Mouse (Mus musculus) neural tube, embryonic 14.5 days (tissue): ENCODE measurements at regions not wholly inside any gene's neighbourhood (a gene's known extent, or its start where the extent isn't known, plus 50 kb on each side); places are given as distances from the start of the nearest gene placed in this dataset.

Experiments used
- ATAC-seq: fragments of 200-750 bp; cut with Nextera tagmentation; 2 replicates; pipeline ENCODE4 v1.8.0; 2017; ENCODE audit warnings: low read depth, mild to moderate bottlenecking, moderate TSS enrichment, moderate library complexity
- H3K27ac ChIP-seq: fragments of 300-500 bp; sonication (generic); 2 replicates; pipeline ENCODE4 v1.5.1; 2014; ENCODE audit warnings: low read depth, mild to moderate bottlenecking, control low read depth, low read length, moderate library complexity, mixed read lengths
- H3K27me3 ChIP-seq: fragments of 300-500 bp; sonication (generic); 2 replicates; pipeline ENCODE4 v1.6.1; 2014; ENCODE audit warnings: low read length; ENCODE audit not compliant: control insufficient read depth, insufficient read depth
- H3K36me3 ChIP-seq: fragments of 300-500 bp; sonication (generic); 2 replicates; pipeline ENCODE4 v1.6.1; 2014; ENCODE audit warnings: low read length, mixed read lengths; ENCODE audit not compliant: control insufficient read depth, insufficient read depth
- H3K4me1 ChIP-seq: fragments of 300-500 bp; sonication (generic); 2 replicates; pipeline ENCODE4 v1.6.1; 2014; ENCODE audit warnings: low read length; ENCODE audit not compliant: control insufficient read depth, insufficient read depth
- H3K4me2 ChIP-seq: fragments of 300-500 bp; sonication (generic); 2 replicates; pipeline ENCODE4 v1.6.1; 2014; ENCODE audit warnings: mild to moderate bottlenecking, low read depth, low read length, control low read depth
- H3K4me3 ChIP-seq: fragments of 300-500 bp; sonication (generic); 2 replicates; pipeline ENCODE4 v1.5.1; 2014; ENCODE audit warnings: low read depth, low read length, control low read depth, mixed read lengths
- H3K9ac ChIP-seq: fragments of 300-500 bp; sonication (generic); replicated peaks from 2 replicates; pipeline ENCODE4 v1.6.1; 2014; ENCODE audit warnings: low read depth, mild to moderate bottlenecking, control low read depth, low read length, mixed read lengths
- H3K9me3 ChIP-seq: fragments of 300-500 bp; sonication (generic); 2 replicates; pipeline ENCODE4 v1.6.1; 2016; ENCODE audit warnings: low read length; ENCODE audit not compliant: control insufficient read depth
- WGBS: fragments of 180-500 bp; shearing (Covaris S2); extraction: QIAGEN DNeasy Blood & Tissue Kit; methylation state at CpG from one replicate; pipeline ENCODE4 v1.1.7; 2014; 5-methylcytosine and 5-hydroxymethylcytosine counted together

GRCm38 (mm10) chr11:18601568-18602182 lies 417.1 kb downstream of the Meis1 start:
- Histone ChIP-seq H3K9ac (no peak overlapping the region), H3K4me2 (no peak overlapping the region), H3K27me3 (no peaks in the 10 kb centered on the region), H3K4me3 (no peak overlapping the region), H3K27ac (peak overlapping the region; percentile 28), H3K36me3 (no peaks in the 10 kb centered on the region), H3K4me1 (no peaks in the 10 kb centered on the region), H3K9me3 (no peaks in the 10 kb centered on the region)
- 55% methylated on average over 6 of the region's 6 CpGs for WGBS
- peak; percentile 85 for ATAC-seq

- 93% methylated on average over 3 of the region's 3 CpGs for WGBS
- Histone ChIP-seq H3K27ac (no peak overlapping the region), H3K4me3 (no peak overlapping the region), H3K4me1 (no peaks in the 10 kb centered on the region), H3K36me3 (no peaks in the 10 kb centered on the region), H3K27me3 (no peaks in the 10 kb centered on the region), H3K9ac (no peak overlapping the region), H3K4me2 (no peak overlapping the region), H3K9me3 (no peaks in the 10 kb centered on the region)
- ATAC-seq: no peak
Measured at GRCm38 (mm10) chr11:18598349-18598748, 420.4 kb downstream of the Meis1 start.

- Histone ChIP-seq H3K9ac (no peak overlapping the region), H3K4me3 (no peak overlapping the region), H3K27ac (no peak overlapping the region), H3K9me3 (no peaks in the 10 kb centered on the region), H3K36me3 (no peaks in the 10 kb centered on the region), H3K4me1 (no peaks in the 10 kb centered on the region), H3K4me2 (no peak overlapping the region), H3K27me3 (no peaks in the 10 kb centered on the region)
- 86% methylated on average over 4 of the region's 4 CpGs for WGBS
- no peak for ATAC-seq
Measured at GRCm38 (mm10) chr11:18596996-18597395, 421.8 kb downstream of the Meis1 start.

GRCm38 (mm10) chr11:18590487-18590886 lies 428.3 kb downstream of the Meis1 start:
- Histone ChIP-seq H3K9ac (no peak overlapping the region), H3K4me1 (no peaks in the 10 kb centered on the region), H3K36me3 (no peaks in the 10 kb centered on the region), H3K4me2 (no peak overlapping the region), H3K9me3 (no peaks in the 10 kb centered on the region), H3K27ac (no peak overlapping the region), H3K4me3 (no peak overlapping the region), H3K27me3 (no peaks in the 10 kb centered on the region)
- WGBS: 83% methylated on average over 1 of the region's 1 CpGs
- no peak for ATAC-seq

GRCm38 (mm10) chr11:18586468-18586867 lies 432.3 kb downstream of the Meis1 start:
- H3K36me3 ChIP-seq: no peaks in the 10 kb centered on the region
- H3K9me3 ChIP-seq: no peaks in the 10 kb centered on the region
- no peak overlapping the region for H3K4me3 ChIP-seq
- no peaks in the 10 kb centered on the region for H3K4me1 ChIP-seq
- ATAC-seq: peak; percentile 54; the same call in 1 of the 2 replicates
- no peak overlapping the region for H3K9ac ChIP-seq
- 64% methylated on average over 3 of the region's 3 CpGs for WGBS
- H3K27ac ChIP-seq: no peak overlapping the region
- H3K4me2 ChIP-seq: no peak overlapping the region
- H3K27me3 ChIP-seq: no peaks in the 10 kb centered on the region

- Histone ChIP-seq H3K27ac (no peak overlapping the region), H3K4me2 (no peak overlapping the region), H3K4me3 (no peak overlapping the region), H3K9ac (no peak overlapping the region), H3K36me3 (no peaks in the 10 kb centered on the region), H3K27me3 (no peaks in the 10 kb centered on the region), H3K9me3 (no peaks in the 10 kb centered on the region), H3K4me1 (no peaks in the 10 kb centered on the region)
- no peak for ATAC-seq
- WGBS: 54% methylated on average over 8 of the region's 8 CpGs
Measured at GRCm38 (mm10) chr11:18585031-18585430, 433.8 kb downstream of the Meis1 start.

GRCm38 (mm10) chr11:18582781-18583161 lies 436.0 kb downstream of the Meis1 start:
- Histone ChIP-seq H3K27ac (no peak overlapping the region), H3K4me1 (no peaks in the 10 kb centered on the region), H3K36me3 (no peaks in the 10 kb centered on the region), H3K9ac (no peak overlapping the region), H3K4me3 (no peak overlapping the region), H3K4me2 (no peak overlapping the region), H3K27me3 (no peaks in the 10 kb centered on the region), H3K9me3 (no peaks in the 10 kb centered on the region)
- no peak for ATAC-seq
- WGBS: 91% methylated on average over 1 of the region's 1 CpGs

GRCm38 (mm10) chr11:18581997-18582780 lies 436.6 kb downstream of the Meis1 start:
- H3K9me3 ChIP-seq: no peaks in the 10 kb centered on the region
- no peak overlapping the region for H3K4me2 ChIP-seq
- no peaks in the 10 kb centered on the region for H3K4me1 ChIP-seq
- peak; percentile 49; the same call in 1 of the 2 replicates for ATAC-seq
- H3K27ac ChIP-seq: no peak overlapping the region
- no peak overlapping the region for H3K4me3 ChIP-seq
- no peaks in the 10 kb centered on the region for H3K36me3 ChIP-seq
- H3K9ac ChIP-seq: no peak overlapping the region
- WGBS: 74% methylated on average over 2 of the region's 2 CpGs
- H3K27me3 ChIP-seq: no peaks in the 10 kb centered on the region

- no peak for ATAC-seq
- no peaks in the 10 kb centered on the region for H3K4me1 ChIP-seq
- no peaks in the 10 kb centered on the region for H3K9me3 ChIP-seq
- no peaks in the 10 kb centered on the region for H3K27me3 ChIP-seq
- H3K36me3 ChIP-seq: no peaks in the 10 kb centered on the region
- no peak overlapping the region for H3K9ac ChIP-seq
- no peak overlapping the region for H3K4me3 ChIP-seq
- 83% methylated on average over 8 of the region's 8 CpGs for WGBS
- H3K4me2 ChIP-seq: no peak overlapping the region
- H3K27ac ChIP-seq: no peak overlapping the region
Measured at GRCm38 (mm10) chr11:18581078-18581800, 437.5 kb downstream of the Meis1 start.
